Mouse (Mus musculus): ENCODE measurements around the gene Pbxip1.

GRCm38 (mm10) chr3:89418170-89418860 is 18.2 kb upstream of the Pbxip1 start, which contains the start of the genes Cks1b and Shc1:
- TF ChIP-seq POLR2A (IDR thresholded peaks at IDR 0.05; ENCODE audit: borderline replicate concordance, control insufficient read depth, low read depth, low read length) (peak; percentile 86), CTCF (IDR thresholded peaks at IDR 0.05; ENCODE audit: control insufficient read depth, insufficient read depth, low read length) (no peak)
